Mouse (Mus musculus) B cell, adult (primary cell): Measurements from ENCODE around the gene Adam4. TPM values are rescaled to one million over a fixed set of nuclear protein-coding genes. Genes with fewer than 3 reads are reported as not detected.

Source experiments
- total RNA-seq: library from RNA; stranded (reverse); gene quantifications from 4 replicates; pipeline ENCODE4 v1.2.4, GENCODE M21; 2023; ENCODE audit not compliant: inconsistent age

Gene Adam4
- total RNA-seq, result 1.1 to 2.2 TPM (median 1.5 TPM) in 4 replicates

GRCm38 (mm10) chr12:81421846-81422245, at the start of gene Adam4:
Gene Adam4, minus strand, starts transcription at chr12:81421946.

DNA sequence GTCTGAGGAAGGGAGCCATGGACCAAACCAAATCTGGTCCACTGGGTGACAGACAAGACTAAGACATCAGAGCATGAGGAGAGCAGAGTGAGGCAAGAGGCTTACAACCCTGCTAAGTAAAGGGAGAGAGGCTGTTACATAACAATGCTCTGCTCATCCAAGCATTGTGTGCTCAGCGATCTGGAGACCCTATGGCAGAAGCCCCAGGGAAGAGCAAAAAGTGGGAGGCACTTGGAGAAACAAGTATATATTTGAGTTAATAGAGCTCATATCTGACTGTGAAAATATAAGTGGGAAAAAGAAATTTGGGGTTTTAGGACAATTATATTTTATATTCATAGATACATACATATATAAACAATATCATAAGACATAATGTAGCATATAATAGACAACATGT, 42.4 kb downstream of the Adam4 start, which contains the start of gene Gm4787:
Gm4787 (minus strand) TSS at position 101 of the 400 bp plus-strand sequence.

Other genes with a start within 250 kb of the Adam4 start
- not detected in 4 replicates for gene Slc8a3, start 88.8 kb downstream of the Adam4 start, total RNA-seq
- gene Gm4787, start 42.5 kb downstream of the Adam4 start, total RNA-seq, result 0.58 to 0.63 TPM (median 0.61 TPM) in 4 replicates
- gene Cox16, start 63.2 kb upstream of the Adam4 start, total RNA-seq, result 54.9 to 75.5 TPM (median 60.0 TPM) in 4 replicates
- gene Gm20498, start 111.0 kb upstream of the Adam4 start, total RNA-seq, result 13.1 to 16.5 TPM (median 14.8 TPM) in 4 replicates
- gene Synj2bp, start 111.0 kb upstream of the Adam4 start, total RNA-seq, result 20.9 to 27.9 TPM (median 24.6 TPM) in 4 replicates
- gene Adam21, start 146.5 kb upstream of the Adam4 start, total RNA-seq, result 0.26 to 0.29 TPM (median 0.27 TPM) in 3 of 4 replicates, not detected in the other
- gene Med6, start 173.1 kb upstream of the Adam4 start, total RNA-seq, result 49.4 to 64.7 TPM (median 57.1 TPM) in 4 replicates
- gene Ttc9, start 209.3 kb upstream of the Adam4 start, total RNA-seq, result not detected in 4 replicates